Mouse (Mus musculus) layer of hippocampus, adult 9-10 months (tissue): ENCODE measurements around the gene Eva1b.

ENCODE experiments used
- DNase-seq: peaks from one replicate; pipeline ENCODE4 v3.0.0; 2022; ENCODE audit warnings: low spot score

Gene Eva1b

DNA sequence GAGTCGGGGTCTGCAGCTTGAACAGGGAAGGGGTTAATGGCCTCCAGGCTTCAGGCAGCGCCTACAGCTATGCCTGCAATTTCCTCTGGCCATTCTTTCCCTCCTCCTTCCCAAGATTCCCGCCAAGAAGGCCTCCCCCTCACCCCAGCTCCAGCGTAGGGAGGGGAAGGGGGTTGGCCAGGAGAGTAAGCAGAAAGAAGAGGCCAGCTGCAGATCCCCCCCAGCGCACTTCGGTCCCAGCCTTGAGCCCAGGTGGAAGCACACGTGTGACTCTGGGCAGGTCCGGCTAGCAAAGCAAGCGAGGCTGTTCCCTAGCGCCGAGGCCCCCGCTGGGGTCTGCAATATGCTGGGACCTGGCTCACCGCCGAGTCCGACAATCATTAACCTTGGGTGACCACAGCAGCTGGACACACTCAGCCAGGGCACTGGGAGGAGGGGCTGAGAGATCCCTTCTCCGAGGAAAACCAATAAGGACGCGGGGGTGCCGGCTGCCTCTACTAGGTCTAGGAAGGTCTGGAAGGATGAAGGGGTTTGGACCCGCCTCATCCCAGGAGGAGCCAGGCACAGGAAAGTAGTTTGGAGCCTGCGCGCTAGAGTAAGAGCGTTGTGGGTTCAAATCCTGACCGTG, at the start of gene Eva1b:
Gene Eva1b (plus strand): TSS at position 212 of the 628 bp plus-strand sequence.
- no peak for DNase-seq

DNA sequence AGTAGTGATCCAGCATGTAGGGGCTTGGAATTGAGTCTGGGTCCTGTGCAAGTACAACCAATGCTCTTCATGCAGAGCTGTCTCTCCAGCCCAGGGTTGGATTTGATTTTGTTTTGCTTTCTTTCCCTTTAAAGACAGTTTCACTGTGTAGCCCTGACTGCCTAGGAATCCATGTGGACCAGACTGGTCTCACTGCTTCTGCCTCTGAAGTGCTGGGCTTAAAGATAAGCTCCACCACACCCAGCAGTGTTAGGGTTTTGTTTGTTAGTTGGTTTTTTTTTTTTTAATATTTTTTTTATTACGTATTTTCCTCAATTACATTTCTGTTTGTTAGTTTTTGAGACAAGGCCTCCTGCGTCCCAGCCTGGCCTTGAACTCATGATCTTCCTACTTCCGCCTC, 48.2 kb upstream of the Eva1b start:
- DNase-seq, result no peak

DNA sequence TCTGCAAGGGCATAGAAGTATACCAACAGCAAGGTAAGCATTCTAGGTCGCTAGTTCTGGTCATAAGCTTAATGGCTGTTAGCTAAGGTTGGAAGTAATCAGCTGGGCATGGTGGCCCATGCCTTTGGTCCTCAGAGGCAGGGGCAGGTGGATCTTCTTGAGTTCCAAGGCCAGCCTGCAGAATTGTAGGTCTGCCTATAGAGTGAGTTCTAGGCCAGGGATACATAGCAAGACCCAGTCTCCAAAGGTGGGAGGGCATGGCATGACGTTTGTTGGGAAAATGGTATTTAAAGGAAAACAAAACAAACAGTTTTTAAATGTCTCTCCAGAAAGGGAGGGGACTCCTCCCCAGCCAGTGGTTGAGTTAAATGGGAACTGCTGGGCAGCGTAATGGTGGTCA, 46.8 kb upstream of the Eva1b start:
- no peak for DNase-seq

DNA sequence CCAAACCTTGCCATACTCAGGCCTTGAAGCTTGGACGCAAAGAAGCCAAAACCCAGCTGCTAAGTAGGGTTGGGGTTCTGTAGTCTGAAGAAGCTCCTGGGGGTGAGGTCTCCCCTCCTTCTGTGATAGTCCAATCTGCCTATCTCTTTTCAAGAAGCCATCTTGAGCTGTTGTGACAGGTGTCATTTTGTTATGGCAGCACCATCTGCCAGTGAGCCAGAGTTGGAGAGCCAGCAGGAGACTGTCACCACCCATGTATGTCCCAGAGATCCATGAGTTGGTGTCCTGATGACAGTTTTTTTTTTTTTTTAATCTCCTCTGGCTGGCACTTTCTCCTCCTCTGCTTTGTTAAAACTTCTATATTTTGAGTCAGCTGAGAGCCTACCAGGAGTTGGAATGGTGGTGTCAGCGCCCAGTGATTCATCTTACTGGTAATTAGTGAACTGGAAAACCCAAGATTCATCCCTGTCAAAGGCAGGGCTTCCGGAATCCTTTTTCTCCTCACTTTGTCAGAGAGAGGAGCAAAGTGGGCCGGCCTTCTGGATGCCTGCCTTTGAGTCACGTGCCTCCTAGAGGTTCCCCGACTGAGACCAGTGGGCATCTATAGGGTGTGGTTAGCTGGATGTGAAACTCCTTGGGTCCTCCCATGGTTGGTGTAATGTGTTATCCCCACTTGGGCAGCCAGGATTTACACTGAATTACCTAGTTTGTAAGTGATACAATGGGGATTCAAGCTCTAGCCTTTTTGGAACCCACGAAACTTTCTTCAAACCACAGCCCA, 45.3 kb upstream of the Eva1b start:
- no peak for DNase-seq

DNA sequence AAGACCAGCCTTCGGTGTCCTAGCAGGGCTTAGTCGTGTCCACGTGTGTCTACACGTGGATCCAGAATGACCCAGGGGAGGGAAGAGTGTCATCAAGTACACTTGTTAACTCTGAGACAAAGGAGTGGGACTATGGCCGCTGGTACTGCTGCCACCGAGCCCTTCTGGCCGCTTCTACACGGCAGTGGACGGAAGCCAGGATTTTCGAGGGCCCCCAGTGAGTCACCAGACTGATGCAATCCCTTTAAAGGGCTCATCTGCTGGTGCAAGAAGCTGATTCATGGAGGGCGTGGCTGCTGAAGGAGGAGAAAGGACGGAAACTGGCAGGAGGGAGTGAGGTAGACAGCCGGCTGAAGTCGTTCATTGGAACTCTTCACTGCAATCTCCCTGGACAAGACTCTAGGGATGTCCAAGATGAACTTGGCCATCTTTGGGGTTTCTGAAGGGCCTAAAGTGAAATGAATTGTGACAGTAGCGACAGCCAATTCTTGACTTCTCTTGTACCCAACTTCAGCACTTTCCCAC, 44.4 kb upstream of the Eva1b start:
- peak; percentile 77 for DNase-seq

DNA sequence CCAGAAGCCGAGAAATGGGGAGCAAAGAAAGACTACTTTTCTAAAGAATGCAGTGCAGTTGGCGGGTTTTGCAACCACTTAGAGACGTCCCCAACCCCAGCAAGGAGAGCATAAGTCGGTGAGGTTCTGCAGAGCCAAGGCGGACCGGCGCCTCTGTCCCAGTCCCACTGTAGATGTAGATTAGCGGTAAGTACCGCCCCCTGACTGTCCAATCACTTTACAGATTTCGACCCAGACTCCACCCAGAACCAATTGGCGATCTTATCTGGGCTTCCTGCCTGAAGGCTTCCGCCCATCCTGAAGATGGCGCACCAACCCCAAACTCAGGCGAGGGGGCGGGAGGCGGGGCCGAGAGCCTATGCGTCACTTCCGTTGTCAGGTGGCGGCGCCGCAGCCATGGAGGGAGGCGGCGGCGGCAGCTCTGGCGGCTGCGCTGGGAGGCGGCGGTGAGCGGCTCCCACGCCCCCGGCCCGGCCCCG, 43.9 kb upstream of the Eva1b start, which contains the start of gene Stk40:
Gene Stk40 (plus strand): TSS at position 368 of the 479 bp plus-strand sequence.
- peak; percentile 91 for DNase-seq

DNA sequence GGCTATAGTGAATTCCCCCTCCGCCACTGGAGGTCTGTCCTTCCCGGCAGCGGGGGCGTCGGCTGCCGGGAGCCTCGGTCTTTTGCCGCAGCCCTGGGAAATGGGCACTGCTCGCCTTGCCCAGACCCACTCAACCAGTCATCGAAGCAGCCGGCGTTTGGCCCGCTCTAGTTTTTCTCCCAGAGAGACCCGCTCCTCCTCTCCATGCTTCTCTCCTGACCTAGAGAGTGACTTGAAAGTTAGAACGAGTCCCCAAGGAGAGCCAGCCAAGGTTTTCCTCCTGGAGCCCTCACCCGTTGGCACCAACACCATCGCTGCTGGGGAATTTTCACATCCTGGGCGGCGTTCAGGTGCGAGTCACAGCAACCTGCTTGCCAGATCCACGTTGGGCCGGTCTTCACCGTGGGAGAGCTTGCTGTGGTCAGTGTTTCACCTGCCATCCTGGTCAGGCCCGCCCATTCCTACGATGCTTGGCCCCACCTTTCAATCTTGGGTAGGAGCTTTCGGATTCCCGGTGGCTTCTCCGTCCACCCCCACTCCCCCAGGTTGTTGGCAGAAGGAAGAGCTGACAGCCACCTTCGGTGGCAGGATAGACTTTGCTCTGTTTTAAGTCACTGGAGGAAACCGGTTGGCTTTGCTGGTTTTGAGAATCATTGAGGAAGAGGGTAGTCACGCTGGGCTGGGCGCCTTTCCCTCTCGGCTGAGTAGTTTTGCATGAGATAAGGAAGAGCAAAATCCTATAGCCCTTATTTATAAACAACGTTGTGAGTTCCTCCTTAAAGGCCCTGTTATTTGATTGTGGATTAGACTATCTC, 43.1 kb upstream of the Eva1b start:
- DNase-seq, result no peak

DNA sequence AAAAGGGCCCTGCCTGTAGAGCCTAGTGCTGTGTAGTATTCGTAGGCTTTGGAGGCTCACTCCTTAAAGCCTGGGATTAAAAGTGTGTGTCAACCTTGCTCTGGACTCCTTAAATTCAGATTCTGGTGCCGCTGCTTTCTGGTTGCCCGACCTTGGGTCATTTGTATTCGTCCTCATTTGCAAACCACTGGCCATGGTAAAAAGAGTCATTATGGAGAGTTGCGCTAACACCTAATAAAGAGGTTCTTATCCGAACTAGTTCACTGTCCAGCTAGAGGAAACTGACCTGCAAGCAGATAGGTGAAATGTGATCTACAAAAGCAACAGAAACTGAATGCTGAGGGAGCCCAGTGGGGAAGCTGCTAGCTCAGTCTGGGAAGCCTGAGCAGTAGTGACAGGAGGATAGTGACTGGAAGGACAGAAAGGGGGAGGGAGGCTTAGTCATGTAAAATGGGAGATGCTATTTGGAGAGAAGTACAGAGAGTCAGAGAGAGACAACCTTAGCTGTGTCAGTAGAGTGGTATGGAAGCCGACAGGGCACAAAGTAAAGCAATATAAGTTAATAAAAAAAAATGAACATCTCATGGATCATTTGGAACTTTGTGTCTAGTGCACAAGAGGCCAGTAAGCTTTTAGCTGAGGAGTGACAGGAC, 42.3 kb upstream of the Eva1b start:
- no peak for DNase-seq

DNA sequence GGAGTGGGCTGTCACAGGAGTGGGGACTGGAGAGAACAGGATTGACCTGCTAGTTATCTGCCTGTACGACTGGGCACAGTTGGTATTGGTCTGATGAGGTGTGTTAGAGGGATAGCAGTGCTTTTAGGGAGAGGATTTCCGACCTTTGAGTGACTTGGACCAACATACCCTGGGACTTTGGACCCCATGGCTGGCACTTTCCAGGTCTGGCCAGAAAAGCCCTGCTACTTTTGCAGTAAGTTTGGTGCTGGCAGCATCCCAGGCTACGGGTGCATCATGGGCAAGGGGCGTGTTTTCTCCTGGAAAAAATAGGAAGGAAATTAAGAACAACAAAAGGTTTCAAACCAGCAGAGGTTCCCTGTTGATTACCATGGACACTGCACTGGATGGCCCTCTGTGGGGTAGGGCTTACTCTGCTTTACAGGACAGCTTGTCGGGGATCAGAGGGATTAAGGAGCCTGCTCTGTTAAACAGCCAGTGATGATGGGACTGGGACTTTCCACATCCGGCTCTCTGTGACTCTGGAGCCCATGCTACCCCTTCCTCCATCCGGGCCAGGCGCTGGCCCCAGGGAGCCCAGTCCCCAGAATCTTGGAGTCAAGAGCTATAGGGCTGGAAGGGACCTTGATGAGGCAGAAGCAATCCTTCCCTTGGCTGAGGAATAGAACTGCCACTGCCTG, 39.3 kb upstream of the Eva1b start:
- no peak for DNase-seq

DNA sequence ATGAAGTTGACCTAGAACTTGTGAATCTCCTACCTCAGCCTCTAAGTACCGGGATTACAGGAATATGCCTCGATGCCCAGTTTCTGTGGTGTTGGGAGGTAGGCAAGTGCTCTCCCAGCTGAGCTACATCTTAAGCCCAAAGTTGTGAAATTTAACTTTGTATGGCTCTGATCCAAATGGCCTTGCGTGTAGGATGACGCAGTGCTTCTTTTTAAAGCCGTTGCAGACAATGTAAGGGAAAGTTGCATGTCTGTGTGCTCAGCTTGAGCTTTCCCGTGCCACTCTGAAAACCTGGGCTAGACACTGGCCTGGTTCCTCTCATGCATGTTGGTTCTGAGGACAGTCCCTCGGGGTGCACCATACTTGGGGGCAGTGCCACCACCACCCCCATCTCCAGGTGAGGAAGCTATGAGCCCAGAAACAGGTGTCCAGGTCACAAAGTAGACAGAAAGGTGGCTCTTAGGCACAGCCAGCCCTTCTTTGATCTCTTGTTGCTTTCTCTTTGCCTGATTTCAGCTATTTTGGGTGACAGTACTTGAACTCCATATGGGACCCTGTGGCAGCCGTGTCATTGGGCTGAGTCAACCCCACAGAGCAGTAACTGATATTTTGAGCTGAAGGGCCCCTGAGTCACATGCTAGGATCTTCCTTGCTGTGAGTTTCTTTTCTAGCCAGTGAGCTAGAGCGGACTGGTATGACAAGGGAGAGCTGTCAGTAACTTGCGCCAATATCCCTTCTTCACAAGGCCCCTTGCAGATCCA, 37.8 kb upstream of the Eva1b start:
- DNase-seq, result no peak

DNA sequence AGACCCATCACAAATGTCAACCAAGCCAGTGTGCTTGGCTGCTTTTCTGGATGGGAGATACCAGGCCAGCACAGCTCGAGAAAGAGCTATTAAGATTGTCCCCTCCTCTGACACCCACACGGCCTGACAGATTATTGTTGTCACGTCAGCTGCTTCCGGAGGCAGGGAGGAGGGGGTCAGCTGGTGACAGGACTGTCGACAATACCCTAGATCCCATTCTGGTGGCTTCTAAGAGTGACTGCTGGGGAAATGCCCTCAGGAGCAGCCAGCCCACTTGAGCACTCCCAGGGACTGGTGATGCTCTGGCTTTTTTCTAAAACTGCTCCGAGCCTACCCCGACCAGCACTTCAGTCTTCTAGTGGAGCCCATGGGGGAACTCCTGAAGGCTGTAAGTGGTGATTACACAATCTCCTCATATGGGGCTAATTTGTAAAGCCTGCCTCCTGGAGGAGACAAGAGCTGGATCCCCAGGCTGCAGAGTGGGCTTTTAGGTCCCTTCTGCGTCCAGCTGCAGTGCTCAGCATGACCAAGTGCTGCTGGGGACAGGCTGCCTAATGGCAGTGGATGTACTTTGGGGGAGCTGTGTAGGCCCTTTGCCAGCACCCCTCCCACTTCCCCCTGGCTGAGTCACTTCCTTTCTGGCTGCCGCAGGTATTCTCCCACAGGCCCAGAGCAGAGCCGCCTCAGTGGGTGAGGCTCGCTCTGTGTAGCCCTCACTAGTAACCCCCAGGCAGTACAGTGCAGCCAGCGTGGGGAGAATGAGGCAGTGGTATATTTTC, 37.0 kb upstream of the Eva1b start:
- no peak for DNase-seq

DNA sequence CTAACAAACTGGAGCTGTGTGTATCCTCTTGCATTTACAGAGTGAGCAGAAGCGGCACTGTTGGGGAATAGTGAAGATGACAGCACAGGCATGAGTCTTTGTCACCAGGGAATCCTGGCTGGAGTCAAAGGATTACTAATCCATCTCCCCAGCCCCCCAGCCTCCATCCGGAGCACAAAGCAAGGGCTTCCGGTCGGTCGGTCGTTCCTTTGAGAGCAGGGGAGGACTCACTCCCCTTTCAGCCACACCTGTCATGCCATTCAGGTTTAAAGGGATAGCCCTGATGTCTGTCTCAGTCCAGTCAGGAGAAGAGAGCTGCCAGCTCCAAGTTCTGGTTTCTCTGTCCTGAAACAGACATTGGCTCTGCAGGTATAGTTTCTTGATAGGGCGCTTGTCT, 36.4 kb upstream of the Eva1b start:
- no peak for DNase-seq

DNA sequence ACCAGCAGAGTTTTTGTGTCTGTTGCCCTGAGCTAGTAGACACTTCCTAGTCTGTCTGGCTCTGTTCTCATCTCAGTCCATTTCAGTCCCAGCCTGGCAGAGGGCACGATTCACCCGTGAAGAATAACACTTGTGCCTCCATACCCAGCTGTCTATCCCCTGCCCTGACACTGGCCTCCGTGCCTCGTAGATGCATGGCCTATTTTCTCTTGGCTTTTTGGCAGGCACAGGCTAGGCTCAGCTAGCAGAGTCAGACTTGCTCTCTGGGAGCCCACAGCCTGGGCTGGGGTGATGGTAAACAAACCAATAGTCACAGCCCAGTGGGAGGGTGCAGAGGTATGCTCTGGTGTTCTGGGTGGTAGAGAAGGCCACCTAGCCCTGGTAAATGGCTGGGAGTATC, 34.3 kb upstream of the Eva1b start:
- DNase-seq, result no peak

DNA sequence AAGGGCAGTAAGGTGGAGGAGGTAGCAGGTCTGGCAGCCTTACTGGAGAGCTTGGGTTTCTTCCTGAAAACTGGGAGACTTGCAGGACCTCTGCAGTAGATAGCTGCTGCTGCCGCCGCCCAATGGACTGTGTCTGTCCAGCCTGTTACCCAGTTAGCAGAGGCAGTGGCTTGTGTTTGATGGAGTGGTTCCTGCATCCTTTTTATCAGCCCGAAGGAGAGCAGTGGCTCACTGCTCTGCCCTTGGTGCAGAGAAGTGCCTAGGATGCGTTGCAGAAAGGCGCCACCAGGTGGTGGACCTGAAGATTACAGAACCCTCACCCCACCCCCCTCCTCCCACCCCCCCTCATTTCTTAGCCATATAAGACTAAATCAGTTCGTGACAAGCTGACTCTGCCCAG, 33.6 kb upstream of the Eva1b start:
- DNase-seq, result no peak

DNA sequence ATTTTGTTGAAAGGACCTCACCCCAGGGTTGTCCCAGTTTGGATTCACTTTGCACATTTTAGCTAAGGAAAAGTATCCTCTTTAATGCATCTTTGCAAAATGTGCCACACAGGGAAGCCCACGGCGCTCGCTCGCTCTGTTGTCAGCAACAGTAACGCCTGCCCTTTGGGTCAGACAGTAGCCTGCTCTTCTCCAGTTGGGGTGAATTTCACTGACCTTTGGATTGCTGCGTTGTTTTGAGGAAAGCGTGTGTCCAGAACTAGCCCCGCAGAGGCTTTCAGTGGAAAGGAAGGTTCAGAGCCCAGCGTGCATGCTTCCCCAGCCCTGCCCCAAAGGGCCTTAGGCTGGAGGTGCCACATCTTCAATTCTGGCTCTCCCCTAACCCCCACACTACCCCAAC, 32.1 kb upstream of the Eva1b start:
- no peak for DNase-seq

DNA sequence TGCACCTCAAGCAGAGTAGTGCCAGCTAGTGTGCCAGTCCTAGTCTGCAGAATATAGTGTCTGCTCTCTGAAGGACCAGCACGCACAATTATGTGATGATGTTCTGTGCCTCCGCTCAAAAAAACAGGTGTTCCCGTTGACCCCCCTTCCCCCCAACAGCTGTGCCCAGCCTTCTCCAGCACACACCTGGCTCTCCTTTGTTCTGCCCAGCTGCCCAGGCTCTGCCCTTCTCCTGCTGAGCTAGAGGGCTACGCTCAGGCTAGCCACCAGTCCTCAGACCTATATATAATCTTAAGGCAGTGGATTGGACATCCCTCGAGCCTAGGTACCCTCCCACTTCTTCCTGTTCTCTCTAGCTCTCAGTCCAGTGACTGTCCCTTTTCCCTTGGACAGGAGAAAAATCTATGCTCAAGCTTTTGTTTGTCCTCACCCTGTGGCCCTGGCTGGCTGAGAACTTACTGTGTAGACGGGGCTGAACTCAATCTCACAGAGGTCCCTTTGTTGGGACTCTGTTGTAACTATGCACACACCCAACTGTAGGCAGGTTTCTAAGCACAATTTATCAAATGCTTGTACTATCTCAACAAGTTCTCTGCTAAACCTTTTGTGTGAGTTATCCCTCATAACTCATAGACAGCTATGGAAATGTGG, 31.5 kb upstream of the Eva1b start:
- no peak for DNase-seq

DNA sequence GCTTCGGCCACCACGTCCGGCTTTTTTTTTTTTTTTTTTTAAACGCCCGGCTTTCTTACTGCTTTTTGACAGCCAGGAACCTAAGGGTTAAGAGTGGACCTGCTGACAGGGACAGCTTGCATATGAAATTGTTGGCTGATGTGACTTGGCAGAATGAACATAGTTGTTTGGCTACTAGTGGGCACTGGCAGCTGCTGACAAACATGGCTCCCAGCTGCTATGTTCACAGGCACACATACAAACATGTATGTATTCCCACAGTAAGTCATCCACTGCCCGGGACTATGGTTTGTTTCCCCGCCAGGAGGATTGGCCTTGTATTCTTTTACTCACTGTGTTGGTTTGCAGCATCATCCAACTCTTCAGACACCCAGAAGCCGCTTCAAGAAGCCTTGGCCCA, 30.4 kb upstream of the Eva1b start:
- DNase-seq, result no peak

DNA sequence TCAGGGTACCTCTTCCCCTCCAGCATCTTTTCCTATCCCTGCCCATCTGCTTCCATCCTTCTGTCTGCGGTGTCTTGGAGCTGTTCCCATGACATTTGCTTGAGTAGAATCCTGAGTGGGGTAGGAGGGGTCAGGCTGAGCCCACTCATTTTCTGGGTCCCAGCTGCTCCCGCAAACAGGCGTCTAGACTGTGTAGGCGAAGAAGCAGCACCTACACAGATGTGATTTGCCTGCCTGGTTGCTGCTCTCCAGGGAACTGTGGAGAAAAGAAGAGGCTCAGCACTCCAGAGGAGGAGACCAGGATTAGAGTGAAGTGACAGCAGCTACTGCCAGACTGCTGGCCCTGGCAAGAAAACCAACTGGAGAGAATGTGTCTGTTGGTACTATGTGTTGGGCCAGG, 28.9 kb upstream of the Eva1b start:
- DNase-seq, result no peak

DNA sequence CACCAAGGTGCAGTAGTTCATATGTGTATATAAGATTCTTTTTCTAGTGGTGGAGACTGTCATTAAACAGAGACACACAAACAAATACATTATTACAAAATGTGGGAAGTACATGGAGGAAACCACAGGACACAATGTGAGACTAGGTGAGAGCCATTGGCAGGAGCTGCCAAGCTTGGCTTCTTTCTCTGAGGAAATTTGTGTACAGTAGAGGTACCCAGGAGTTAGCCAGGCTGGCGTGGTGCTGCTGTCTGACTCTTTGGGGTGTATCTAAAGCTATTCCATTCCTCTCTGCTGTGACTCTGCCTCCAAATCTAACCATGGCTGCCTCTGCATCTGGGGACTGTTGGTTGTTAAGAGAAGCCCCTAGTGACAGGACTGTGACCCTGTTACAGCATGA, 28.5 kb upstream of the Eva1b start:
- no peak for DNase-seq
